Mouse (Mus musculus) spleen, adult 2 months (tissue): ENCODE results near the gene Trnp1. TPM values are rescaled to one million over a fixed set of nuclear protein-coding genes. Genes with fewer than 3 reads are reported as not detected.

Experiments used
- DNase-seq, 2 experiments: peaks; one replicate each; pipeline versions ENCODE4 v3.0.0 to v3.0.0-alpha.2; 2012 to 2021; ENCODE audit warnings: low spot score in 2 of 2, low read depth in 1 of 2
- H3K27ac ChIP-seq: fragments of 200-500 bp; 2 replicates; pipeline ENCODE4 v1.5.1; 2012; ENCODE audit warnings: low read length, inconsistent platforms; ENCODE audit not compliant: insufficient read depth
- H3K27me3 ChIP-seq: fragments of 200-500 bp; 2 replicates; pipeline ENCODE4 v1.6.1; 2012; ENCODE audit warnings: mild to moderate bottlenecking, moderate library complexity, low read length, inconsistent platforms; ENCODE audit not compliant: control insufficient read depth, insufficient read depth
- H3K36me3 ChIP-seq: fragments of 200-500 bp; 2 replicates; pipeline ENCODE4 v1.6.1; 2012; ENCODE audit warnings: mild to moderate bottlenecking, low read length, inconsistent platforms; ENCODE audit not compliant: control insufficient read depth, insufficient read depth
- H3K4me1 ChIP-seq: fragments of 200-500 bp; 2 replicates; pipeline ENCODE4 v1.6.1; 2011; ENCODE audit warnings: inconsistent platforms; ENCODE audit not compliant: control insufficient read depth, insufficient read depth, insufficient read length
- H3K4me3 ChIP-seq: fragments of 200-500 bp; 2 replicates; pipeline ENCODE4 v1.5.1; 2011; ENCODE audit warnings: mild to moderate bottlenecking, inconsistent platforms; ENCODE audit not compliant: insufficient read depth, insufficient read length; ENCODE audit errors: extremely low read depth
- CTCF ChIP-seq: fragments of 200-500 bp; IDR thresholded peaks from 2 replicates; pipeline ENCODE4 v1.5.1; 2011; ENCODE audit warnings: mild to moderate bottlenecking, inconsistent platforms; ENCODE audit not compliant: insufficient read depth, insufficient read length, insufficient replicate concordance; ENCODE audit errors: extremely low read depth
- POLR2A ChIP-seq: fragments of 200-500 bp; IDR thresholded peaks from 2 replicates; pipeline ENCODE4 v1.6.1; 2011; ENCODE audit warnings: low read depth, low read length, inconsistent platforms
- WGBS: fragments of 180-500 bp; shearing (Covaris S2); methylation state at CpG from one replicate; pipeline ENCODE4 v1.1.7; 2018; 5-methylcytosine and 5-hydroxymethylcytosine counted together
- polyA plus RNA-seq: library from polyadenylated mRNA; depleted of rRNA; stranded (reverse); fragments of >200 nt; gene quantifications from 2 replicates; pipeline ENCODE4 v1.2.3, GENCODE M21; 2012

Trnp1 gene
- polyA plus RNA-seq, 1 experiment, result 0.49 TPM

DNA sequence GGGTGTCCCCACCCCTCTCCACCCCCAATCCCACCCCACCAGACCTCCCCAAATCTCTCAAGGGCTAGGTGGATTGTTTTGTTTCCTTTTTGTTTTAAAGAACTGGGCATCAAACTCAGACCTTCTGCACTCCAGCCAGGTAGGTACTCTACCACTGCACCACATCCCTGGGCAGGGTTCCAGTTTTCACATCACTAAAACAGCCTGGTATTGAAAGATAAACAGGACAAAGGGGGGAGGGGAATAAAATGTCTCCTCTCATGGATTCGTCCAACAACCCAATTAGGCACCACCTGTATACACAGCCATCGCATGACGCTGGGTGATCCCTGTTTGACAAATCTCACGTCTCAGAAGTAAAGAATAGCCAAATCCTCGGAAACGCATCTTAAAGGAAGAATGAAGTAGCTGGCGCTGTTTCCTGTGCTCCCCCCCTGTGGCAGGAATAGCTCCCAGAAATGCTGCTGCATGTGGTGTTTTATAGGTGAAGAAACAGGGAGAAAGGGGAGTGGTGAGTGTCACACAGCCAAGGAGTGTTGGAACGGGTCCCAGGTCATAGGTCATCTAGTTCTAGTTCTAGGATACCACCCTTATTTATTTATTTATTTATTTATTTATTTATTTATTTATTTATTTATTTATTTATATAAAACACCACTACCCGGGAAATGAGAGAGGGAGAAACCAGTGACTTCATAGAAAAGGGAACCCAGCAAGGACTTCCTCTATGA is 6.6 kb upstream of the Trnp1 start:
- Histone ChIP-seq H3K4me1 (no peaks in the 10 kb centered on the region), H3K27me3 (no peaks in the 10 kb centered on the region), H3K36me3 (no peaks in the 10 kb centered on the region), H3K27ac (no peak overlapping the region), H3K4me3 (no peak overlapping the region)
- DNase-seq, result no peak
- WGBS, result 73% methylated on average over 9 of the region's 9 CpGs
- no peak for TF ChIP-seq CTCF
- TF ChIP-seq POLR2A, result no peak

- Histone ChIP-seq H3K27ac (no peak overlapping the region), H3K36me3 (no peaks in the 10 kb centered on the region), H3K4me3 (no peak overlapping the region), H3K4me1 (no peaks in the 10 kb centered on the region), H3K27me3 (no peaks in the 10 kb centered on the region)
- no peak for DNase-seq
- WGBS, result 56% methylated on average over 5 of the region's 5 CpGs
- no peak for TF ChIP-seq CTCF
- no peak for TF ChIP-seq POLR2A
Observed at GRCm38 (mm10) chr4:133504300-133504699, 6.0 kb upstream of the Trnp1 start.

DNA sequence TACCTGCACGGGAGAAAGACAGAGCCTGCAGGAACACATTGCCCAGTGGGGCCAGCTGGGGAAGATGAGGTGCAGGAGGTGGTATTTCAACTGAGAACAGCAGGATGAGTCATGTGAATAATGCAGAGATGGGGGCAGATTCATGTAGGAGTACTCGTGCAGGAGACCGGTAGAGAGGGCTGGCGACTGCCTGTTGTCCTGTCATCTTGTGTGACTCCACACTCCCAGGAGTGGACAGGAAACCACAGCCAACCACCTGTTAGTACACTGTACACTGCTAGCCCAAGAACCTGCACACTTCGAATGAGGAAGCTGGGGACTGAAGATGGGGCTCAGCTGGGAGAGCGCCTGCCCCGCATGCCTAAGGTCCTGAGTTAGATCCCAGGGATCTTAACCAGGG is 3.2 kb upstream of the Trnp1 start:
- TF ChIP-seq CTCF (no peak), POLR2A (no peak)
- 14% methylated on average over 7 of the region's 7 CpGs for WGBS
- Histone ChIP-seq H3K27me3 (peaks cover 17% of the 10 kb centered on the region), H3K4me1 (peaks cover 5% of the 10 kb centered on the region), H3K27ac (no peak overlapping the region), H3K36me3 (no peaks in the 10 kb centered on the region), H3K4me3 (no peak overlapping the region)
- DNase-seq, result no peak

DNA sequence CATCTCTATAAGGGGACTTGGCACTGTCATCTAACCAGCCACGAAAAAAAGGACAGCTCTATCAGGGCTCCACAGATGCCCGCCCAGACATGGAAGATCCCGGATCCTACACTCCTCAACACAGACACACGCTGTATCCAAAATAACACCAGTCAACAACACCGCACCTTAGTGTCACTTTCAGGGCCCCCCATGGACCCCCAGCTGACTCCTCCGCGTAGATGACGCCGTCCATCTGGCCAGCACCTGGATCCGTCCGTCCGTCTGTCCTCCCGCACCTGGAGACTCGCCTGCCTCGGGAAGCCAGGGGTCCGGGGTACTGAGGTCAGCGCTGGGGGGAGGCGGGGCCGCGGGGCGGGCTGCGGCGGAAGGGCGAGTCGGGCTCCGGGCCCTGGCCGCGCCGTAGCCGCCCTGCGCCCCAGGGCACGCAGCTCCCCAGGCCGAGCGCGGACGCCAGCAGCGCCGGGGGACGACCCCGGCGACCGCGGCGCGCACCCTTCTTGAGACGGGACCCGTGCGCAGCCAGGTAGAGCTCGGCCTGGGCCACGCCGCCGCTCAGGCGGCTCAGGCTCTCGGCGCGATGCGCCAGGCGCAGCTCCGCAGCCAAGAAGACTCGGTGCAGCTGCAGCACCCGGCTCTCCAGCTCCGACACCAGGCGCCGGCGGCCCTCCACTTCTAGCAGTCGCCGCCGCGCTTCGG is 740 bp downstream of the Trnp1 start:
- 5% methylated on average over 62 of the region's 70 CpGs for WGBS
- Histone ChIP-seq H3K27ac (no peak overlapping the region), H3K27me3 (peaks cover 17% of the 10 kb centered on the region), H3K4me3 (peak overlapping the region; percentile 41; the same call in 1 of the 2 replicates), H3K4me1 (peaks cover 5% of the 10 kb centered on the region), H3K36me3 (no peaks in the 10 kb centered on the region)
- TF ChIP-seq CTCF, result no peak
- no peak for TF ChIP-seq POLR2A
- no peak for DNase-seq

DNA sequence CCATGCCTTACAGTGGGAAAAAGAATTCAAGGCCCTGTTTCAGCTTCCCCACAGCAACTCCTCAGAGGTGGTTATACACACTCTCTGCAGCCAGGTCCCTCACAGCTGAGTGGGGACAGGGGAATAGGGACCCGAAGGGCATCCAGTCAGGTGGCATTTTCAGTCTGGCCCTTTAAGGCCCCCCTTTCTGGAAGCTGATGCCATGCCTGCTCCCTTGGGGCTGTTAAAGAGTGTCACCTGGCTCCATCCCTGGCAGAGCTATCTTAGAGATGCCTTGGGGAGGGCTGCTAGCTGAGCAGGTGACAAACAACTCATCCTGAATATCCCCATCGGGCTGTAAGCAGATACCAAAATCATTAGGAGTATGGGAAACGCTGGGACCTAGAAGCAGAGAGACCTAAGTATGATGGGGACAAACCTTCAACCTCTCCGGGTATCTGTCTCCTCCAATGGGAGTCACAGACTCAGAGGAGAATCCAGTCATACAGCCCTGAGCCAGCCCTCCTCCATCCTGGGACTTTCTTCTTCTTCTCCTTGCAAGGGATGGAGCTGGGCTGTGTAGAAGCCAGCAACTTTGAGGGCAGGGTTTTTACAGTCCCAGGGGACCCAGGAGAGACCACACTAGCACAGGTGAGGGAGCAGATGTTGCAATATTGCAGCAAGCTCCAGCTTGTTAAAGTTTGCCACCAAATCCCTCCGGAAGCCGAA is 1.5 kb downstream of the Trnp1 start:
- Histone ChIP-seq H3K36me3 (no peaks in the 10 kb centered on the region), H3K27me3 (peaks cover 17% of the 10 kb centered on the region), H3K4me1 (peaks cover 5% of the 10 kb centered on the region), H3K27ac (no peak overlapping the region), H3K4me3 (no peak overlapping the region)
- WGBS, result 32% methylated on average over 6 of the region's 6 CpGs
- DNase-seq, result no peak
- TF ChIP-seq POLR2A (no peak), CTCF (no peak)

- Histone ChIP-seq H3K4me3 (no peak overlapping the region), H3K27me3 (peaks cover 17% of the 10 kb centered on the region), H3K36me3 (no peaks in the 10 kb centered on the region), H3K4me1 (peaks cover 5% of the 10 kb centered on the region), H3K27ac (no peak overlapping the region)
- no peak for TF ChIP-seq CTCF
- TF ChIP-seq POLR2A, result no peak
- 43% methylated on average over 7 of the region's 7 CpGs for WGBS
- DNase-seq, result no peak
Observed at GRCm38 (mm10) chr4:133495711-133496110, 2.6 kb downstream of the Trnp1 start.
